Mouse (Mus musculus) heart, embryonic 14.5 days (tissue): ENCODE results near the gene Casq1. TPM values are rescaled to one million over a fixed set of nuclear protein-coding genes. Genes with fewer than 3 reads are reported as not detected.
A peak's percentile ranks its signal among the peaks of the same experiment; 100 is the strongest.
"Not testable (repeated sequence)": the region's sequence is repeated elsewhere in the genome, so short reads cannot be mapped to it uniquely, and the experiment has no call there.

ENCODE experiments used
- ATAC-seq: fragments of 200-750 bp; cut with Nextera tagmentation; 2 replicates; pipeline ENCODE4 v1.8.0; 2017; ENCODE audit warnings: low read depth, moderate TSS enrichment; ENCODE audit not compliant: insufficient number of reproducible peaks, insufficient read depth, low FRiP score
- H3K27ac ChIP-seq, 2 experiments: fragments of 200-500 bp in 1 of 2; fragments of 300-500 bp in 1 of 2; sonication (generic) in 1 of 2; replicated peaks in 1 of 2; 2 replicates each; pipeline ENCODE4 v1.5.1; 2012 to 2014; ENCODE audit warnings: low read depth in 2 of 2, low read length in 2 of 2, control low read depth in 1 of 2, mild to moderate bottlenecking in 1 of 2, mixed read lengths in 1 of 2; ENCODE audit not compliant: control insufficient read depth in 1 of 2, insufficient read depth in 1 of 2
- H3K27me3 ChIP-seq: fragments of 300-500 bp; sonication (generic); 2 replicates; pipeline ENCODE4 v1.6.1; 2014; ENCODE audit warnings: mild to moderate bottlenecking, low read length, control low read depth; ENCODE audit not compliant: control insufficient read depth, insufficient read depth
- H3K36me3 ChIP-seq: fragments of 300-500 bp; sonication (generic); 2 replicates; pipeline ENCODE4 v1.6.1; 2014; ENCODE audit warnings: mild to moderate bottlenecking, control low read depth, low read length, mixed read lengths; ENCODE audit not compliant: control insufficient read depth, insufficient read depth
- H3K4me1 ChIP-seq, 2 experiments: fragments of 200-500 bp in 1 of 2; fragments of 300-500 bp in 1 of 2; sonication (generic) in 1 of 2; 2 replicates each; pipeline ENCODE4 v1.6.1; 2012 to 2014; ENCODE audit warnings: low read length in 2 of 2, control low read depth in 1 of 2, mixed read lengths in 1 of 2; ENCODE audit not compliant: control insufficient read depth in 2 of 2, insufficient read depth in 2 of 2
- H3K4me2 ChIP-seq: fragments of 300-500 bp; sonication (generic); 2 replicates; pipeline ENCODE4 v1.6.1; 2014; ENCODE audit warnings: mild to moderate bottlenecking, low read length
- H3K4me3 ChIP-seq, 2 experiments: fragments of 200-500 bp in 1 of 2; fragments of 300-500 bp in 1 of 2; sonication (generic) in 1 of 2; 2 replicates each; pipeline ENCODE4 v1.5.1; 2012 to 2014; ENCODE audit warnings: low read length in 2 of 2, mild to moderate bottlenecking in 2 of 2, control low read depth in 1 of 2, low read depth in 1 of 2, moderate library complexity in 1 of 2; ENCODE audit not compliant: control insufficient read depth in 1 of 2, insufficient read depth in 1 of 2
- H3K9ac ChIP-seq: fragments of 300-500 bp; sonication (generic); 2 replicates; pipeline ENCODE4 v1.6.1; 2014; ENCODE audit warnings: mild to moderate bottlenecking, low read length
- H3K9me3 ChIP-seq: fragments of 300-500 bp; sonication (generic); 2 replicates; pipeline ENCODE4 v1.6.1; 2016; ENCODE audit warnings: low read length, control low read depth; ENCODE audit not compliant: control insufficient read depth
- WGBS: fragments of 180-500 bp; shearing (Covaris S2); extraction: QIAGEN DNeasy Blood & Tissue Kit; methylation state at CpG from one replicate; pipeline ENCODE4 v1.1.7; 2014; 5-methylcytosine and 5-hydroxymethylcytosine counted together
- polyA plus RNA-seq: library from polyadenylated mRNA; unstranded; fragments of >200 nt; fragmentation: Nextera tagmentation; extraction: Ambion mirVana; gene quantifications from 2 replicates; pipeline ENCODE4 v1.2.1, GENCODE M21; 2014

Casq1 gene
- polyA plus RNA-seq = 138 and 148 TPM in 2 replicates

DNA sequence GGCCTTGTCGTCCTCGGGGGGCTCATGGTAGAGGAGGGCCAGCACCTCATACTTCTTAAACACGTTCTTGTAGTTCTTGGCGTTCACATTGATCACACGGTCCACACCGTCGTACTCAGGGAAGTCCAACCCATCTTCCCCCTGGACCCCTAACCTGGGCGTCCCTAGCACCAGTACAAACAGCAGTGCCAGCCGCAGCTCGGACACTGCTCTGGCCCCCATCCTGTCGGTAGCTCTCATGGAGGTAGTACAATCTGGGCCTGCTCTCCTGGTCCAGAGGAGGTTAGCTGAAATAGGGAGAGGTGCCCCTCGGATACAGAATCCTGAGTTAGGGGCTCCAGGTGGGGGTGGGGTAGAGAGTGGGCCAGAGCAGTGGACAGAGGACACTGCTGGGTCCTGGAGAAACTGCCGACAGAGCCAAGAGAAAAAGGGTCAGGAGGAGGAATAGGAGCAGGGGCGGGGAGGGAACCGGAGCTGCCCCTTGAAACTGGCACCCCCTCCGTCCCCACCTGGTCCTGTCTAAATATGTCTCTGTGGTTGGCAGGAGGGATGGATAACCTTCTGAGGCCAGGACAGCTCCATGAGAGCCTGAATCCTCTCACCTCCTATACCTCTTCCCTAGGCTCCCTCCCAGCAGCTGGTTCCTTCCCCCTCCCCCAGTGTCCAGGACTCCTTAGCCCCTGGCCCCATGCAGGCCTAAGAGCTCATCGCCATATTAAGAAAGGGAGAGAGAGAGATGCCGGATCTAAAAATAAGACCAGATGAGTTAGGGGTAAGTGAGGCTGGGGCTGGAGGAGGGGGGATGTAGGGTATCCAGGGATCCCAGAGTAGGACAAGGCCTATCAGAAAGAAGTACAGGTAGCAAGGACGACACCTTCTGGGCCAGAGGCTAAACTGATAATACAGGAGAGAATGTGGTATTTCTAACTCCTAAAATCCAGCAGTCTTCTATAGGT lies at the start of gene Casq1:
Casq1 (minus strand) TSS at position 418 of the 956 bp plus-strand sequence.
- Histone ChIP-seq H3K4me1 (peaks cover 58 to 74% of the 10 kb centered on the region in 2 experiments), H3K4me2 (peak within 1 kb of the TSS; percentile 52), H3K27ac (peak within 1 kb of the TSS; percentile 90 to 97), H3K9ac (peak within 1 kb of the TSS; percentile 65), H3K9me3 (no peaks in the 10 kb centered on the region), H3K27me3 (no peaks in the 10 kb centered on the region), H3K36me3 (no peaks in the 10 kb centered on the region), H3K4me3 (peak within 1 kb of the TSS; percentile 9 to 14)
- WGBS = 53% methylated on average over 19 of the region's 19 CpGs
- ATAC-seq = 0 out of 2 replicates have a peak, but pooled peaks have one; percentile 9

GRCm38 (mm10) chr1:172261477-172262078 lies 41.9 kb upstream of the Casq1 start, which contains the start of gene Igsf8:
TSS of gene Igsf8 (plus strand) at chr1:172261641.
- ATAC-seq = no peak
- Histone ChIP-seq H3K9me3 (peaks cover 4% of the 10 kb centered on the region; the same call in 1 of the 2 replicates), H3K4me3 (no peak within 1 kb of the TSS), H3K4me2 (no peak within 1 kb of the TSS), H3K27me3 (no peaks in the 10 kb centered on the region), H3K4me1 (peaks cover 4 to 10% of the 10 kb centered on the region in 2 experiments; a peak in 3 of 4 replicates), H3K9ac (no peak within 1 kb of the TSS; the same call in 1 of the 2 replicates), H3K27ac (peak within 1 kb of the TSS; percentile 39 to 74; a peak in 3 of 4 replicates), H3K36me3 (no peaks in the 10 kb centered on the region)
- WGBS = 58% methylated on average over 8 of the region's 8 CpGs

DNA sequence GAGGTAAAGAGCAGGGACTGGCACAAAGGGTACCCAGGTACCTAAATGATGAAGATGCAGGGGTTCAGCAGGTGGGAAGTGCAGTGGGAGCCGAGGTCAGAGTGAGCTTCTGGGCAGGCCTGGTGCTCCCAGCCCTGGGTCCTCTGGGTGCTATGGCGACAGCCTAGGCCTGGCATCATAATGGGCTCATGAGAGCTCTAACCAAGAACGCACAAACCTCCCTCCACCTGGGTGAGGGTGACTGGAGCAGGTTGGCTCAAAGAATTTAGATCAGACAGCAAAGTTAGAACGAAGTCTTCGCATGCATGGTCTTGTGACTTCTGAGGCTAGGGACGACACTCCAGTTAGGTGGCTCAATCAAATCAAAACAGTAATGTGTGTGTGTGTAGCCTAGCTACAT lies 38.6 kb upstream of the Casq1 start, which contains the start of gene Atp1a4:
Atp1a4 (minus strand) TSS at position 101 of the 400 bp plus-strand sequence.
- ATAC-seq = no peak
- H3K4me3 ChIP-seq = no peak within 1 kb of the TSS
- H3K27me3 ChIP-seq = no peaks in the 10 kb centered on the region
- H3K9me3 ChIP-seq = no peaks in the 10 kb centered on the region
- no peak within 1 kb of the TSS for H3K27ac ChIP-seq
- H3K36me3 ChIP-seq = no peaks in the 10 kb centered on the region
- H3K4me1 ChIP-seq = peaks cover 4 to 10% of the 10 kb centered on the region in 2 experiments; a peak in 3 of 4 replicates
- H3K9ac ChIP-seq = no peak within 1 kb of the TSS
- WGBS = 76% methylated on average over 6 of the region's 6 CpGs
- no peak within 1 kb of the TSS for H3K4me2 ChIP-seq

GRCm38 (mm10) chr1:172247679-172248078 lies 28.0 kb upstream of the Casq1 start:
- H3K27ac ChIP-seq = no peak overlapping the region
- H3K9ac ChIP-seq = no peak overlapping the region
- no peaks in the 10 kb centered on the region for H3K27me3 ChIP-seq
- H3K4me3 ChIP-seq = no peak overlapping the region
- peaks cover 9 to 15% of the 10 kb centered on the region in 2 experiments for H3K4me1 ChIP-seq
- 0 out of 2 replicates have a peak, but pooled peaks have one; percentile 37 for ATAC-seq
- no peaks in the 10 kb centered on the region for H3K9me3 ChIP-seq
- WGBS = 34% methylated on average over 2 of the region's 2 CpGs
- no peaks in the 10 kb centered on the region for H3K36me3 ChIP-seq
- no peak overlapping the region for H3K4me2 ChIP-seq

- Histone ChIP-seq H3K9me3 (no peaks in the 10 kb centered on the region), H3K36me3 (no peaks in the 10 kb centered on the region), H3K9ac (no peak overlapping the region), H3K4me3 (no peak overlapping the region), H3K27ac (no peak overlapping the region), H3K27me3 (no peaks in the 10 kb centered on the region), H3K4me2 (no peak overlapping the region), H3K4me1 (peaks cover 9 to 19% of the 10 kb centered on the region in 2 experiments)
- 71% methylated on average over 4 of the region's 4 CpGs for WGBS
- ATAC-seq = no peak
Measured at GRCm38 (mm10) chr1:172247216-172247615, 27.5 kb upstream of the Casq1 start.

GRCm38 (mm10) chr1:172244645-172245044 lies 25.0 kb upstream of the Casq1 start:
- H3K9me3 ChIP-seq, H3K27me3 ChIP-seq, ATAC-seq, H3K27ac ChIP-seq, H3K36me3 ChIP-seq: not testable (repeated sequence)
- 31% methylated on average over 23 of the region's 23 CpGs for WGBS
- peak overlapping the region; percentile 2 to 20; a peak in 1 of 4 replicates for H3K4me3 ChIP-seq
- H3K4me1 ChIP-seq = peaks cover 12 to 26% of the 10 kb centered on the region in 2 experiments
- peak overlapping the region; percentile 47 for H3K4me2 ChIP-seq
- H3K9ac ChIP-seq = 0 out of 2 replicates have a peak overlapping the region, but pooled peaks have one; percentile 6

DNA sequence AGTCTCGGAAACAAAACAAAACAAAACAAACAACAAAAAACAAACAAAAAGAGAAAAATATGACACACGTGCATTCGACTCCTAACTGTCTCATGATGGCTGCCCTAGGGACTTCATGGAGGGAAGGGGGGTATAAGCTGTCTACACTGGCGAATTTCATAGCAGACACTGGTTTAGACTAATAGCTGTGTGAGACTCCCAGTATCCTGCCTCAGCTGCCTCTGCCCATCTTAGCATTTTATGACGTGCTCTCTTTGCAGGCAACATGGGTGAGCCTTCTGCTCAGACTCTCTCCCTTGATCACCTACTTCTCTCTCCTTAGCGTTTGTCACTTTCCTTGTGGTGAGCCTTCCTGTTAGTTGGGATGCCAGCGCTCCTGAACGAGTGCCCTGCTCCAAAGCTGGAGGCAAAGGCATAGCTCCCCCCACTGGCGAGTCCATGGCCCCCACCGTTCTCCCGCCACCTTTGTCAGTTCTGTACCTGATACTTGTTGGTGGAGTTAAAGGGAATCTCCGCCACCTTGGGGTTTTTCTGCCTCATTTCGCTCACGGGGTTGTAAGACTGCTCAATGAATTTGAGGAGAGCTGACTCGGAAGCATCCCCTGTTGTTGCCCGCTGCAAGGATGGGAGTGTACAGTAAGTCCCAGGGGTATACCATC lies 24.0 kb upstream of the Casq1 start:
- Histone ChIP-seq H3K4me2 (peak overlapping the region; percentile 47), H3K9me3 (no peaks in the 10 kb centered on the region), H3K27ac (peak overlapping the region; percentile 96 to 97; a peak in 3 of 4 replicates), H3K4me1 (peaks cover 12 to 26% of the 10 kb centered on the region in 2 experiments), H3K4me3 (peak overlapping the region; percentile 20; a peak in 2 of 4 replicates), H3K36me3 (no peaks in the 10 kb centered on the region), H3K27me3 (no peaks in the 10 kb centered on the region), H3K9ac (peak overlapping the region; percentile 6)
- 25% methylated on average over 16 of the region's 16 CpGs for WGBS
- 0 out of 2 replicates have a peak, but pooled peaks have one; percentile 39 for ATAC-seq
